Mouse (Mus musculus): Measurements from ENCODE around the gene Rac2. TPM values are rescaled to one million over a fixed set of nuclear protein-coding genes. Genes with fewer than 3 reads are reported as not detected.
A peak's percentile ranks its signal among the peaks of the same experiment; 100 is the strongest.

The Rac2 gene
- polyA plus RNA-seq, 1 experiment from 2014 or later = 7.5 TPM

GRCm38 (mm10) chr15:78596914-78597313 lies 24.3 kb upstream of the Rac2 start, which contains the start of gene Cyth4:
Gene Cyth4, plus strand, starts transcription at chr15:78597047.
- Histone ChIP-seq H3K27me3 (no peaks in the 10 kb centered on the region), H3K36me3 (no peaks in the 10 kb centered on the region), H3K9ac (replicated peaks) (no peak within 1 kb of the TSS), H3K4me3 (no peak within 1 kb of the TSS), H3K4me1 (no peaks in the 10 kb centered on the region), H3K4me2 (replicated peaks) (no peak within 1 kb of the TSS), H3K27ac (replicated peaks) (no peak within 1 kb of the TSS), H3K9me3 (no peaks in the 10 kb centered on the region)
- 84% methylated on average over 7 of the region's 7 CpGs for WGBS
- ATAC-seq (replicated peaks) = no peak

- no peaks in the 10 kb centered on the region for H3K4me1 ChIP-seq
- 81% methylated on average over 6 of the region's 6 CpGs for WGBS
- no peak overlapping the region for H3K27ac ChIP-seq (replicated peaks)
- no peak overlapping the region for H3K4me2 ChIP-seq (replicated peaks)
- no peaks in the 10 kb centered on the region for H3K9me3 ChIP-seq
- no peaks in the 10 kb centered on the region for H3K36me3 ChIP-seq
- H3K4me3 ChIP-seq = no peak overlapping the region
- ATAC-seq (replicated peaks) = no peak
- H3K9ac ChIP-seq (replicated peaks) = no peak overlapping the region
- H3K27me3 ChIP-seq = no peaks in the 10 kb centered on the region
Observed at GRCm38 (mm10) chr15:78596504-78596903, 23.9 kb upstream of the Rac2 start.

- no peaks in the 10 kb centered on the region for H3K27me3 ChIP-seq
- no peak overlapping the region for H3K27ac ChIP-seq (replicated peaks)
- ATAC-seq (replicated peaks) = no peak
- WGBS = 74% methylated on average over 5 of the region's 5 CpGs
- H3K9me3 ChIP-seq = no peaks in the 10 kb centered on the region
- no peaks in the 10 kb centered on the region for H3K36me3 ChIP-seq
- H3K4me1 ChIP-seq = no peaks in the 10 kb centered on the region
- H3K9ac ChIP-seq (replicated peaks) = no peak overlapping the region
- no peak overlapping the region for H3K4me2 ChIP-seq (replicated peaks)
- H3K4me3 ChIP-seq = no peak overlapping the region
Observed at GRCm38 (mm10) chr15:78595468-78595867, 22.9 kb upstream of the Rac2 start.

- ATAC-seq (replicated peaks) = no peak
- H3K27ac ChIP-seq (replicated peaks) = no peak overlapping the region
- WGBS = 94% methylated on average over 2 of the region's 2 CpGs
- no peak overlapping the region for H3K4me2 ChIP-seq (replicated peaks)
- H3K27me3 ChIP-seq = no peaks in the 10 kb centered on the region
- no peak overlapping the region for H3K4me3 ChIP-seq
- H3K9ac ChIP-seq (replicated peaks) = no peak overlapping the region
- no peaks in the 10 kb centered on the region for H3K9me3 ChIP-seq
- no peaks in the 10 kb centered on the region for H3K36me3 ChIP-seq
- no peaks in the 10 kb centered on the region for H3K4me1 ChIP-seq
Observed at GRCm38 (mm10) chr15:78594831-78595230, 22.2 kb upstream of the Rac2 start.

- H3K27me3 ChIP-seq = no peaks in the 10 kb centered on the region
- no peak overlapping the region for H3K4me2 ChIP-seq (replicated peaks)
- WGBS = 77% methylated on average over 7 of the region's 7 CpGs
- no peak overlapping the region for H3K27ac ChIP-seq (replicated peaks)
- H3K9me3 ChIP-seq = no peaks in the 10 kb centered on the region
- no peak overlapping the region for H3K4me3 ChIP-seq
- no peaks in the 10 kb centered on the region for H3K4me1 ChIP-seq
- no peaks in the 10 kb centered on the region for H3K36me3 ChIP-seq
- ATAC-seq (replicated peaks) = no peak
- no peak overlapping the region for H3K9ac ChIP-seq (replicated peaks)
Observed at GRCm38 (mm10) chr15:78593896-78594425, 21.4 kb upstream of the Rac2 start.

GRCm38 (mm10) chr15:78592452-78592968 lies 19.9 kb upstream of the Rac2 start:
- 86% methylated on average over 14 of the region's 14 CpGs for WGBS
- Histone ChIP-seq H3K4me1 (0 out of 2 replicates have a peak, but pooled peaks cover 3% of the 10 kb centered on the region), H3K4me2 (replicated peaks) (no peak overlapping the region), H3K9me3 (no peaks in the 10 kb centered on the region), H3K36me3 (no peaks in the 10 kb centered on the region), H3K9ac (replicated peaks) (no peak overlapping the region), H3K27ac (replicated peaks) (no peak overlapping the region), H3K27me3 (no peaks in the 10 kb centered on the region), H3K4me3 (no peak overlapping the region)
- ATAC-seq (replicated peaks) = no peak

GRCm38 (mm10) chr15:78591680-78592451 lies 19.3 kb upstream of the Rac2 start:
- H3K9ac ChIP-seq (replicated peaks) = no peak overlapping the region
- H3K4me1 ChIP-seq = 0 out of 2 replicates have a peak, but pooled peaks cover 5% of the 10 kb centered on the region
- ATAC-seq (replicated peaks) = no peak
- H3K36me3 ChIP-seq = no peaks in the 10 kb centered on the region
- no peak overlapping the region for H3K4me2 ChIP-seq (replicated peaks)
- no peak overlapping the region for H3K4me3 ChIP-seq
- 68% methylated on average over 15 of the region's 15 CpGs for WGBS
- H3K27me3 ChIP-seq = no peaks in the 10 kb centered on the region
- H3K27ac ChIP-seq (replicated peaks) = no peak overlapping the region
- H3K9me3 ChIP-seq = no peaks in the 10 kb centered on the region

GRCm38 (mm10) chr15:78590785-78591184 lies 18.2 kb upstream of the Rac2 start:
- H3K9me3 ChIP-seq = no peaks in the 10 kb centered on the region
- no peak overlapping the region for H3K9ac ChIP-seq (replicated peaks)
- no peak overlapping the region for H3K4me3 ChIP-seq
- WGBS = 82% methylated on average over 6 of the region's 6 CpGs
- H3K27me3 ChIP-seq = no peaks in the 10 kb centered on the region
- H3K36me3 ChIP-seq = no peaks in the 10 kb centered on the region
- no peak overlapping the region for H3K4me2 ChIP-seq (replicated peaks)
- no peak overlapping the region for H3K27ac ChIP-seq (replicated peaks)
- H3K4me1 ChIP-seq = 0 out of 2 replicates have a peak, but pooled peaks cover 5% of the 10 kb centered on the region
- ATAC-seq (replicated peaks) = no peak

- Histone ChIP-seq H3K9me3 (no peaks in the 10 kb centered on the region), H3K4me2 (replicated peaks) (no peak overlapping the region), H3K4me1 (0 out of 2 replicates have a peak, but pooled peaks cover 5% of the 10 kb centered on the region), H3K27ac (replicated peaks) (no peak overlapping the region), H3K9ac (replicated peaks) (no peak overlapping the region), H3K36me3 (no peaks in the 10 kb centered on the region), H3K4me3 (no peak overlapping the region), H3K27me3 (no peaks in the 10 kb centered on the region)
- 82% methylated on average over 6 of the region's 6 CpGs for WGBS
- ATAC-seq (replicated peaks) = no peak
Observed at GRCm38 (mm10) chr15:78589936-78590335, 17.4 kb upstream of the Rac2 start.

- Histone ChIP-seq H3K4me2 (replicated peaks) (no peak overlapping the region), H3K9me3 (no peaks in the 10 kb centered on the region), H3K27ac (replicated peaks) (no peak overlapping the region), H3K36me3 (no peaks in the 10 kb centered on the region), H3K4me3 (no peak overlapping the region), H3K9ac (replicated peaks) (no peak overlapping the region), H3K4me1 (0 out of 2 replicates have a peak, but pooled peaks cover 5% of the 10 kb centered on the region), H3K27me3 (no peaks in the 10 kb centered on the region)
- 89% methylated on average over 4 of the region's 4 CpGs for WGBS
- no peak for ATAC-seq (replicated peaks)
Observed at GRCm38 (mm10) chr15:78588900-78589299, 16.3 kb upstream of the Rac2 start.

GRCm38 (mm10) chr15:78588049-78588448 lies 15.5 kb upstream of the Rac2 start:
- Histone ChIP-seq H3K27me3 (no peaks in the 10 kb centered on the region), H3K4me2 (replicated peaks) (no peak overlapping the region), H3K27ac (replicated peaks) (peak overlapping the region; percentile 43; the same call in 1 of the 2 replicates), H3K9ac (replicated peaks) (no peak overlapping the region), H3K4me1 (peaks cover 10% of the 10 kb centered on the region; the same call in 1 of the 2 replicates), H3K4me3 (no peak overlapping the region), H3K9me3 (no peaks in the 10 kb centered on the region), H3K36me3 (no peaks in the 10 kb centered on the region)
- ATAC-seq (replicated peaks) = no peak
- 85% methylated on average over 4 of the region's 4 CpGs for WGBS
